9 mouse cellular contexts compared by ENCODE assay signal in genomic region chr10:80435764-80436163, GRCm38 (mm10). TPM values are rescaled to one million over a fixed set of nuclear protein-coding genes. Genes with fewer than 3 reads are reported as not detected.
A peak's percentile ranks its signal among the peaks of the same experiment; 100 is the strongest.
DNase-seq lines count a peak whose midpoint lies in the region; ATAC-seq and TF ChIP-seq lines count a peak whose summit lies in the region.
"Had no signal": no experiment of that assay in that cellular context is flagged by ENCODE, and none has a peak within 500 bp of the region (broad histone marks: within the 10 kb centered on the region; RNA-seq: fewer than 3 reads in every experiment).

No protein-coding gene starts in this region.

- ATAC-seq in cerebellum, adult (ENCODE audit: insufficient number of reproducible peaks, low FRiP score, low TSS enrichment) = no peak
- no peak for ATAC-seq in neural tube, embryonic 12.5 days (ENCODE audit: low FRiP score, low read depth)
- ATAC-seq in megakaryocyte progenitor cell, adult 5-6 weeks (replicated peaks; ENCODE audit: poor library complexity) = peak; percentile 32
- ATAC-seq in midbrain, postnatal 0 days (ENCODE audit: low FRiP score) = no peak

- no peaks in the 10 kb centered on the region for H3K27me3 ChIP-seq in neural tube, embryonic 12.5 days (replicated peaks)
- peaks cover 6% of the 10 kb centered on the region for H3K27me3 ChIP-seq in erythroblast, embryonic 14.5 days (ENCODE audit: control insufficient read depth)
- no peaks in the 10 kb centered on the region for H3K27me3 ChIP-seq in midbrain, postnatal 0 days (ENCODE audit: insufficient read depth, low read length)

- WGBS in neural tube, embryonic 12.5 days = 44% methylated on average over 7 of the region's 7 CpGs
- WGBS in midbrain, postnatal 0 days = 36% methylated on average over 7 of the region's 7 CpGs

- peaks cover 27% of the 10 kb centered on the region for H3K4me1 ChIP-seq in neural tube, embryonic 12.5 days
- H3K4me1 ChIP-seq in erythroblast, embryonic 14.5 days (ENCODE audit: control insufficient read depth) = peaks cover 62% of the 10 kb centered on the region
- peaks cover 11% of the 10 kb centered on the region for H3K4me1 ChIP-seq in midbrain, postnatal 0 days (ENCODE audit: insufficient read depth, low read length)

- H3K27ac ChIP-seq in neural tube, embryonic 12.5 days = no peak overlapping the region
- no peak overlapping the region for H3K27ac ChIP-seq in midbrain, postnatal 0 days (ENCODE audit: low read depth, low read length)

- peak; percentile 42 for DNase-seq in cerebellum, adult 9-10 months
- no peak for DNase-seq in neural tube, embryonic 10.5 days (ENCODE audit: extremely low spot score, low spot score)
- no peak for DNase-seq in midbrain, postnatal 0 days (ENCODE audit: low spot score)
- DNase-seq in kidney, postnatal 25 days = no peak

- TF ChIP-seq CTCF in midbrain, postnatal 0 days (IDR thresholded peaks at IDR 0.05) = no peak

- 0 out of 2 replicates have a peak overlapping the region, but pooled peaks have one; percentile 12 for H3K4me2 ChIP-seq in neural tube, embryonic 12.5 days (replicated peaks)
- no peak overlapping the region for H3K4me2 ChIP-seq in midbrain, postnatal 0 days (ENCODE audit: low read depth, low read length, poor library complexity, severe bottlenecking)

- H3K9ac ChIP-seq in neural tube, embryonic 12.5 days = no peak overlapping the region
- H3K9ac ChIP-seq in midbrain, postnatal 0 days (replicated peaks; ENCODE audit: low read length, poor library complexity, severe bottlenecking) = no peak overlapping the region

- peaks cover under 1% of the 10 kb centered on the region; the same call in 1 of the 2 replicates for H3K36me3 ChIP-seq in neural tube, embryonic 12.5 days
- peaks cover 15% of the 10 kb centered on the region for H3K36me3 ChIP-seq in erythroblast, embryonic 14.5 days (ENCODE audit: control insufficient read depth)
- H3K36me3 ChIP-seq in midbrain, postnatal 0 days (ENCODE audit: insufficient read depth, low read length) = no peaks in the 10 kb centered on the region

- no peaks in the 10 kb centered on the region for H3K9me3 ChIP-seq in neural tube, embryonic 12.5 days
- H3K9me3 ChIP-seq in erythroblast, embryonic 14.5 days (ENCODE audit: control insufficient read depth, low read length) = no peaks in the 10 kb centered on the region
- no peaks in the 10 kb centered on the region for H3K9me3 ChIP-seq in midbrain, postnatal 0 days (ENCODE audit: low read length)

- no peak overlapping the region for H3K4me3 ChIP-seq in neural tube, embryonic 12.5 days
- peak overlapping the region; percentile 37 for H3K4me3 ChIP-seq in erythroblast, embryonic 14.5 days (replicated peaks)
- no peak overlapping the region for H3K4me3 ChIP-seq in midbrain, postnatal 0 days (ENCODE audit: low read depth, low read length)

RNA-seq across cellular contexts. Expression of gene Tcf3, which starts 2.3 kb away (rescaled TPM):
- 156 and 166 TPM in 2 replicates for polyA plus RNA-seq in neural tube, embryonic 12.5 days (2016; fragmentation: Nextera tagmentation; extraction: Ambion mirVana)
- 61.1 and 64.8 TPM in 2 replicates for polyA plus RNA-seq in erythroblast, embryonic 14.5 days (2012)
- 29.9 and 35.3 TPM in 2 replicates for total RNA-seq in megakaryocyte progenitor cell, adult 5-6 weeks (2015)
- 33.5 and 51.0 TPM in 2 replicates for total RNA-seq in megakaryocyte progenitor cell, adult 5-6 weeks (2017)
- 69.6 and 91.1 TPM in 2 replicates for total RNA-seq in midbrain, postnatal 0 days (2014; rRNA removed)
- polyA plus RNA-seq in midbrain, postnatal 0 days (2015; fragmentation: Nextera tagmentation; extraction: Ambion mirVana) = 24.8 and 25.1 TPM in 2 replicates

RNA-seq across cellular contexts. Expression of gene Uqcr11, which starts 29.1 kb away (rescaled TPM):
- 436 and 478 TPM in 2 replicates for polyA plus RNA-seq in neural tube, embryonic 12.5 days (2016; fragmentation: Nextera tagmentation; extraction: Ambion mirVana)
- polyA plus RNA-seq in erythroblast, embryonic 14.5 days (2012) = 197 and 289 TPM in 2 replicates
- total RNA-seq in megakaryocyte progenitor cell, adult 5-6 weeks (2015) = 202 and 210 TPM in 2 replicates
- total RNA-seq in megakaryocyte progenitor cell, adult 5-6 weeks (2017) = 184 and 263 TPM in 2 replicates
- 295 and 379 TPM in 2 replicates for total RNA-seq in midbrain, postnatal 0 days (2014; rRNA removed)
- polyA plus RNA-seq in midbrain, postnatal 0 days (2015; fragmentation: Nextera tagmentation; extraction: Ambion mirVana) = 638 and 795 TPM in 2 replicates

RNA-seq across cellular contexts. Expression of gene Mbd3, which starts 36.4 kb away (rescaled TPM):
- 304 and 314 TPM in 2 replicates for polyA plus RNA-seq in neural tube, embryonic 12.5 days (2016; fragmentation: Nextera tagmentation; extraction: Ambion mirVana)
- 24.1 and 26.2 TPM in 2 replicates for polyA plus RNA-seq in erythroblast, embryonic 14.5 days (2012)
- total RNA-seq in megakaryocyte progenitor cell, adult 5-6 weeks (2015) = 91.1 and 96.6 TPM in 2 replicates
- 82.8 and 90.8 TPM in 2 replicates for total RNA-seq in megakaryocyte progenitor cell, adult 5-6 weeks (2017)
- total RNA-seq in midbrain, postnatal 0 days (2014; rRNA removed) = 30.4 and 47.0 TPM in 2 replicates
- 154 and 157 TPM in 2 replicates for polyA plus RNA-seq in midbrain, postnatal 0 days (2015; fragmentation: Nextera tagmentation; extraction: Ambion mirVana)

RNA-seq across cellular contexts. Expression of gene Mex3d, which starts 48.3 kb away (rescaled TPM):
- polyA plus RNA-seq in neural tube, embryonic 12.5 days (2016; fragmentation: Nextera tagmentation; extraction: Ambion mirVana) = 23.6 and 26.5 TPM in 2 replicates
- polyA plus RNA-seq in erythroblast, embryonic 14.5 days (2012) = 0.53 and 0.55 TPM in 2 replicates
- 1.9 and 4.3 TPM in 2 replicates for total RNA-seq in megakaryocyte progenitor cell, adult 5-6 weeks (2015)
- 2.7 and 7.9 TPM in 2 replicates for total RNA-seq in megakaryocyte progenitor cell, adult 5-6 weeks (2017)
- 118 and 147 TPM in 2 replicates for total RNA-seq in midbrain, postnatal 0 days (2014; rRNA removed)
- 12.5 and 13.9 TPM in 2 replicates for polyA plus RNA-seq in midbrain, postnatal 0 days (2015; fragmentation: Nextera tagmentation; extraction: Ambion mirVana)

RNA-seq across cellular contexts. Expression of gene Onecut3, which starts 58.9 kb away (rescaled TPM):
- polyA plus RNA-seq in neural tube, embryonic 12.5 days (2016; fragmentation: Nextera tagmentation; extraction: Ambion mirVana) = 1.0 and 1.2 TPM in 2 replicates
- polyA plus RNA-seq in erythroblast, embryonic 14.5 days (2012) = not detected in 2 replicates
- not detected in 2 replicates for total RNA-seq in megakaryocyte progenitor cell, adult 5-6 weeks (2015)
- not detected in 2 replicates for total RNA-seq in megakaryocyte progenitor cell, adult 5-6 weeks (2017)
- 2.8 and 3.1 TPM in 2 replicates for total RNA-seq in midbrain, postnatal 0 days (2014; rRNA removed)
- polyA plus RNA-seq in midbrain, postnatal 0 days (2015; fragmentation: Nextera tagmentation; extraction: Ambion mirVana) = 0.69 and 0.89 TPM in 2 replicates
- total RNA-seq: left cerebral cortex, adult 18-20 months had no signal
